Mouse (Mus musculus) megakaryocyte, embryonic 14.5 days (primary cell): ENCODE results near the gene Defb48.

Source experiments
- FLI1 ChIP-seq: IDR thresholded peaks from 2 replicates; pipeline ENCODE4 v1.6.1; 2012; ENCODE audit warnings: low read length, inconsistent platforms, mixed read lengths
- GATA1 ChIP-seq: IDR thresholded peaks from 3 replicates; pipeline ENCODE4 v1.6.1; 2012; ENCODE audit warnings: mixed read lengths, low read length, inconsistent platforms, borderline replicate concordance

GRCm38 (mm10) chr14:63014667-63015066, 30.4 kb upstream of the Defb48 start:
- no peak for TF ChIP-seq FLI1
- no peak for TF ChIP-seq GATA1
